Mouse (Mus musculus) cerebellum, adult 2 months (tissue): ENCODE data around the gene Fam19a3.

Experiments used
- CTCF ChIP-seq: fragments of 200-500 bp; IDR thresholded peaks from 2 replicates; pipeline ENCODE4 v1.5.1; 2011; ENCODE audit warnings: low read depth, mild to moderate bottlenecking, control low read depth, low read length, moderate library complexity, borderline replicate concordance; ENCODE audit not compliant: insufficient read depth
- POLR2A ChIP-seq: fragments of 200-500 bp; IDR thresholded peaks from 2 replicates; pipeline ENCODE4 v1.6.1; 2011; ENCODE audit warnings: low read length, control low read depth, borderline replicate concordance; ENCODE audit not compliant: insufficient read depth

- TF ChIP-seq CTCF (no peak), POLR2A (no peak)
These were observed 14.5 kb downstream of the Fam19a3 start for GRCm38 (mm10) chr3:104767141-104767540.
